Mouse (Mus musculus): Measurements from ENCODE around the gene Ttf2. TPM values are rescaled to one million over a fixed set of nuclear protein-coding genes. Genes with fewer than 3 reads are reported as not detected.

Ttf2 gene
- polyA plus RNA-seq, 1 experiment from 2014 or later, result 18.0 TPM

DNA sequence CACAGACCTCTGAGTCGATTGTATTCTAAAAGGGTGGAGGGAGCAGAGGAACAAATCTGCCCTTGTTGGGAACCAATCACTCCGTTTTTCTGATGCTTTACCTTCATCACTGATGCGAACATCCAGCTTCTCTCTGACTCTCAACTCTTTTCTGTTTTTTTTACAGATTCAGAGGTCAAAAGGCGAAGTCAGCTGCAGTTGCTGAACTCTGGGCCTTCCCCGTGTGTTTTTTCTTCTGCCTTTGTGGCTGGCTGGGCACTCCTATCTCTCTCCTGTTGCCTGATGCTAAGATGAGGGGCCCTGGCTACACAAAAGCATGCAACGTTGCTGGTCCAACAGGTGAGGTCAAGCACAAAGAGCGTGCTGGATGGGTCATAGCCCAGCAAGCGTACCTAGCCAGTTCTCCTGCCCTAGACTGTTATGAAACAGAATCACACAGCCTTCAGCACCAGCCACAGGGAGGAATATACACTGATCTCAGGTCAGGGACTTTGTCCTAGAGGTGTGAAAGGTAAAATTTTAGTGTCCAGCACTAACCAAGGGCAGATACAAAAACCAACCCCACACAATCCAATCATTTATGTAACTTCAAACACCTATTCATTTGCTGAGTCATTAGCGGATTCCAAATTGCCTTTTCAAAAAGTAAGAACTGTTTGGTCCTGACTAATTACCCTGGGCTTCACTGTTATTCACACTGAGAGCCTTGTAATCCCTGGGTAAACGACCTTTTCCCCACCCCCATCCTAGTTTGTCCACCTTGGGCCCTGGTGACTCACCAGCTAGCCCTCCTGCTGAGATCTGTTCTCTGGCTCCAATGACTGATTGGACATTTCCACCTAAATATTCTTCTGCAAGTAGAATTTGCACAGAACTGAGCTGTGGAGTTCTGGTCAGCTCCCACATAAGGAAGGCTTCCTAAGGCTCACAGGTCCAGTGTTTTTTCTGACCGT, 76.8 kb downstream of the Ttf2 start:
- no peak for DNase-seq (ENCODE audit: low spot score)
- Histone ChIP-seq H3K36me3 (no peaks in the 10 kb centered on the region), H3K9me3 (no peaks in the 10 kb centered on the region), H3K27me3 (ENCODE audit: insufficient read depth, poor library complexity, severe bottlenecking) (no peaks in the 10 kb centered on the region), H3K4me3 (no peak overlapping the region), H3K27ac (no peak overlapping the region), H3K4me1 (0 out of 2 replicates have a peak, but pooled peaks cover 3% of the 10 kb centered on the region)
- WGBS, result 62% methylated on average over 11 of the region's 11 CpGs

DNA sequence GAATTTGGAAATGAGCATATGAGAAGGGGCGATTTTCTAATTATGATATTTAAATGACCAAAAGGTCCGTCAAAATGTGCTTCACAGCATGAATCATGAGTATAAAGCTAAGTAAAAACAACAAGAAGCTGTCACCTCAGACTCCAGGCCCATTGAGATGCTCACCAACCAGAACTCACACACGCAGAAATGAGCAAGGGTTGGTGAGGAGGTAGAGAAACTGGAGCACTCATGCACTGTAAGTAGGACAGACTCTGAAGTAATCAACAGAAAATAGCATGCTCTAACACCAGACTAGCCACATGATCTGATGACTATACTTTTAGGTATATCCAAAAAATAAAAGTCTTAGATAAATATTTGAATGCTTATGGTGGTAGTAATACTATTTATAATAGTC, 79.1 kb downstream of the Ttf2 start:
- H3K27me3 ChIP-seq (ENCODE audit: insufficient read depth, poor library complexity, severe bottlenecking), result no peaks in the 10 kb centered on the region
- 77% methylated on average over 3 of the region's 3 CpGs for WGBS
- DNase-seq (ENCODE audit: low spot score), result no peak
- H3K4me1 ChIP-seq, result 0 out of 2 replicates have a peak, but pooled peaks cover 3% of the 10 kb centered on the region
- no peaks in the 10 kb centered on the region for H3K36me3 ChIP-seq
- H3K9me3 ChIP-seq, result no peaks in the 10 kb centered on the region
- no peak overlapping the region for H3K4me3 ChIP-seq
- no peak overlapping the region for H3K27ac ChIP-seq

DNA sequence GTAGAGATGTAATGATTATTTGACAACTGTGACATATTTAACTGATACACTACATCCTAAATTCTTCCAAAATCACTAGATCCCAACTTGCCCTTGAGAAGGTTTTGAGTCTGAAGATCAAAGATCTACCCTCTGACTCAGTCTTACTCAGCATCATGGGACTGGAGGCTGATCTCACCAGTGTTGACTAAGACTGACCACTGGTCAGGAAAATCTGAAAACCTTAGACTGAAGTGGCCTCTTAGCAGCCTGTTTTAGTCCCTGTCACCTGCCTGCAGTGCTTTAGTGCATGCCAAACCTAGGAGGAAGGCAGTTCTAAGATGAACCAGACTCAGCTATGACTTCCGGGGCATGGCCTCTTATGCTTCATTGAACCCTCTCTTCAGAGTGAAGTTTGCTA, 80.2 kb downstream of the Ttf2 start:
- Histone ChIP-seq H3K27ac (no peak overlapping the region), H3K4me3 (no peak overlapping the region), H3K36me3 (no peaks in the 10 kb centered on the region), H3K4me1 (0 out of 2 replicates have a peak, but pooled peaks cover 3% of the 10 kb centered on the region), H3K27me3 (ENCODE audit: insufficient read depth, poor library complexity, severe bottlenecking) (no peaks in the 10 kb centered on the region), H3K9me3 (no peaks in the 10 kb centered on the region)
- no peak for DNase-seq (ENCODE audit: low spot score)
- 84% methylated on average over 1 of the region's 1 CpGs for WGBS

Other genes starting within 250 kb of the Ttf2 start
- 0.05 TPM in 2 replicates for gene Vtcn1, start 144.2 kb downstream of the Ttf2 start, polyA plus RNA-seq (2016; fragmentation: Nextera tagmentation; extraction: Ambion mirVana)
- 5.1 and 5.6 TPM in 2 replicates for gene Trim45, start 47.5 kb downstream of the Ttf2 start, polyA plus RNA-seq (2016; fragmentation: Nextera tagmentation; extraction: Ambion mirVana)
- gene Cd101, start 59.9 kb upstream of the Ttf2 start, polyA plus RNA-seq (2016; fragmentation: Nextera tagmentation; extraction: Ambion mirVana), result 0.34 and 0.50 TPM in 2 replicates
- gene Ptgfrn, start 140.6 kb upstream of the Ttf2 start, polyA plus RNA-seq (2016; fragmentation: Nextera tagmentation; extraction: Ambion mirVana), result 4.8 and 5.6 TPM in 2 replicates